Mouse (Mus musculus) cerebellum, adult 2 months (tissue): ENCODE measurements at regions not wholly inside any gene's neighbourhood (a gene's known extent, or its start where the extent isn't known, plus 50 kb on each side); places are given as distances from the start of the nearest gene placed in this dataset.

ENCODE experiments used
- CTCF ChIP-seq: fragments of 200-500 bp; IDR thresholded peaks from 2 replicates; pipeline ENCODE4 v1.5.1; 2011; ENCODE audit warnings: low read depth, mild to moderate bottlenecking, control low read depth, low read length, moderate library complexity, borderline replicate concordance; ENCODE audit not compliant: insufficient read depth
- POLR2A ChIP-seq: fragments of 200-500 bp; IDR thresholded peaks from 2 replicates; pipeline ENCODE4 v1.6.1; 2011; ENCODE audit warnings: low read length, control low read depth, borderline replicate concordance; ENCODE audit not compliant: insufficient read depth

GRCm38 (mm10) chr10:23711416-23712171 lies 75.5 kb downstream of the Rps12 start:
- TF ChIP-seq CTCF = no peak
- no peak for TF ChIP-seq POLR2A
